Mouse (Mus musculus) adrenal gland, postnatal 4 days (tissue): ENCODE results near the gene Gm20662. TPM values are rescaled to one million over a fixed set of nuclear protein-coding genes. Genes with fewer than 3 reads are reported as not detected.

Experiments used
- DNase-seq, 2 experiments: peaks; one replicate each; pipeline ENCODE4 v3.0.0; 2021 to 2022; ENCODE audit warnings: low spot score in 2 of 2, mixed read lengths in 2 of 2
- total RNA-seq, 2 experiments: library from RNA; stranded (reverse); gene quantifications; 2 replicates each; pipeline ENCODE4 v1.2.3; 2021

Gm20662 gene
- total RNA-seq, 2 experiments from 2014 or later, result 0.53 to 1.3 TPM

- DNase-seq, result no peak
Measured at GRCm38 (mm10) chr9:108051931-108052220, 55.7 kb downstream of the Gm20662 start.

- no peak for DNase-seq
Measured at GRCm38 (mm10) chr9:108052411-108052810, 56.3 kb downstream of the Gm20662 start.

GRCm38 (mm10) chr9:108052885-108053664 is 56.9 kb downstream of the Gm20662 start, which contains the start of gene Amigo3:
Gene Amigo3 (plus strand): TSS chr9:108053159.
- DNase-seq, result peak; percentile 94

- no peak for DNase-seq
Measured at GRCm38 (mm10) chr9:108053665-108054225, 57.6 kb downstream of the Gm20662 start.

GRCm38 (mm10) chr9:108054331-108055040 is 58.3 kb downstream of the Gm20662 start:
- DNase-seq, result no peak

- DNase-seq, result no peak
Measured at GRCm38 (mm10) chr9:108055061-108055460, 58.9 kb downstream of the Gm20662 start.

- DNase-seq, result no peak
Measured at GRCm38 (mm10) chr9:108055661-108056237, 59.6 kb downstream of the Gm20662 start.

GRCm38 (mm10) chr9:108056361-108057261 is 60.5 kb downstream of the Gm20662 start:
- DNase-seq, result no peak

GRCm38 (mm10) chr9:108057262-108057562 is 61.1 kb downstream of the Gm20662 start:
- DNase-seq, result no peak

- no peak for DNase-seq
Measured at GRCm38 (mm10) chr9:108058291-108058690, 62.1 kb downstream of the Gm20662 start.

- no peak for DNase-seq
Measured at GRCm38 (mm10) chr9:108062142-108062541, 66.0 kb downstream of the Gm20662 start.

GRCm38 (mm10) chr9:108063361-108063760 is 67.2 kb downstream of the Gm20662 start:
- no peak for DNase-seq

- no peak for DNase-seq
Measured at GRCm38 (mm10) chr9:108065491-108066011, 69.4 kb downstream of the Gm20662 start.

- DNase-seq, result no peak
Measured at GRCm38 (mm10) chr9:108067199-108067598, 71.0 kb downstream of the Gm20662 start.

GRCm38 (mm10) chr9:108067900-108068299 is 71.8 kb downstream of the Gm20662 start:
- DNase-seq, result peak in 1 of 2 experiments; percentile 71

- DNase-seq, result no peak
Measured at GRCm38 (mm10) chr9:108069007-108069406, 72.9 kb downstream of the Gm20662 start.

- DNase-seq, result no peak
Measured at GRCm38 (mm10) chr9:108069529-108069928, 73.4 kb downstream of the Gm20662 start.

GRCm38 (mm10) chr9:108071801-108072200 is 75.7 kb downstream of the Gm20662 start:
- no peak for DNase-seq

GRCm38 (mm10) chr9:108072481-108072924 is 76.4 kb downstream of the Gm20662 start:
- DNase-seq, result no peak

GRCm38 (mm10) chr9:108073141-108073930 is 77.2 kb downstream of the Gm20662 start:
- DNase-seq, result no peak
